Mouse (Mus musculus) MEL (cell line): ENCODE data around the gene Kif28. TPM values are rescaled to one million over a fixed set of nuclear protein-coding genes. Genes with fewer than 3 reads are reported as not detected.
A peak's percentile ranks its signal among the peaks of the same experiment; 100 is the strongest.

Source experiments
- DNase-seq: peaks from one replicate; pipeline ENCODE4 v3.0.0; 2011; ENCODE audit warnings: low read depth, low spot score
- H3K27ac ChIP-seq: 2 replicates; pipeline ENCODE4 v1.5.1; 2012; ENCODE audit warnings: low read depth, mild to moderate bottlenecking, control low read depth, low read length, moderate library complexity; ENCODE audit not compliant: control insufficient read depth
- H3K27me3 ChIP-seq, 2 experiments: fragments of 150-350 bp in 1 of 2; sonication (generic) in 1 of 2; 2 replicates each; pipeline ENCODE4 v1.6.1; 2012; ENCODE audit warnings: low read length in 2 of 2, mild to moderate bottlenecking in 2 of 2, improper control_type of control experiment in 1 of 2, moderate library complexity in 1 of 2; ENCODE audit not compliant: insufficient read depth in 2 of 2, control insufficient read depth in 1 of 2
- H3K36me3 ChIP-seq, 2 experiments: 2 replicates each; pipeline ENCODE4 v1.6.1; 2012 to 2014; ENCODE audit warnings: low read length in 2 of 2, improper control_type of control experiment in 1 of 2, inconsistent platforms in 1 of 2, mild to moderate bottlenecking in 1 of 2; ENCODE audit not compliant: insufficient read depth in 2 of 2, control insufficient read depth in 1 of 2
- H3K4me1 ChIP-seq, 2 experiments: fragments of 150-350 bp in 1 of 2; sonication (generic) in 1 of 2; 2 replicates each; pipeline ENCODE4 v1.6.1; 2012; ENCODE audit warnings: low read length in 2 of 2, improper control_type of control experiment in 1 of 2, mild to moderate bottlenecking in 1 of 2; ENCODE audit not compliant: insufficient read depth in 2 of 2, control insufficient read depth in 1 of 2
- H3K4me3 ChIP-seq, 2 experiments: fragments of 150-350 bp in 1 of 2; sonication (generic) in 1 of 2; 2 replicates each; pipeline ENCODE4 v1.5.1; 2012; ENCODE audit warnings: low read depth in 2 of 2, low read length in 2 of 2, mild to moderate bottlenecking in 2 of 2, moderate library complexity in 2 of 2, control low read depth in 1 of 2, improper control_type of control experiment in 1 of 2; ENCODE audit not compliant: control insufficient read depth in 1 of 2, insufficient read depth in 1 of 2
- H3K79me2 ChIP-seq: 2 replicates; pipeline ENCODE4 v1.6.1; 2012; ENCODE audit warnings: mild to moderate bottlenecking, low read length, moderate library complexity; ENCODE audit not compliant: control insufficient read depth, poor library complexity, insufficient read depth
- H3K9ac ChIP-seq: 2 replicates; pipeline ENCODE4 v1.6.1; 2012; ENCODE audit warnings: low read depth, mild to moderate bottlenecking, control low read depth, low read length, moderate library complexity; ENCODE audit not compliant: control insufficient read depth, poor library complexity, severe bottlenecking
- H3K9me3 ChIP-seq: fragments of 150-350 bp; sonication (generic); replicated peaks from 2 replicates; pipeline ENCODE4 v1.6.1; 2012; ENCODE audit warnings: mild to moderate bottlenecking, low read length, improper control_type of control experiment, moderate library complexity; ENCODE audit not compliant: insufficient read depth
- BHLHE40 ChIP-seq: IDR thresholded peaks from 2 replicates; pipeline ENCODE4 v1.6.1; 2012; ENCODE audit warnings: low read depth, mild to moderate bottlenecking, inconsistent platforms, low read length, improper control_type of control experiment, borderline replicate concordance
- CHD1 ChIP-seq: IDR thresholded peaks from 2 replicates; pipeline ENCODE4 v1.6.1; 2012; ENCODE audit warnings: low read depth, mild to moderate bottlenecking, inconsistent platforms, low read length, improper control_type of control experiment
- CTCF ChIP-seq, 3 experiments: IDR thresholded peaks in 2 of 3; conservative IDR thresholded peaks in 1 of 3; 2 replicates each; pipeline ENCODE4 v1.5.1; 2011 to 2012; ENCODE audit warnings: low read length in 3 of 3, low read depth in 2 of 3, mild to moderate bottlenecking in 2 of 3, improper control_type of control experiment in 1 of 3, inconsistent platforms in 1 of 3, mixed read lengths in 1 of 3, moderate library complexity in 1 of 3; ENCODE audit not compliant: control insufficient read depth in 1 of 3, insufficient read depth in 1 of 3, poor library complexity in 1 of 3, severe bottlenecking in 1 of 3
- E2F4 ChIP-seq: IDR thresholded peaks from 2 replicates; pipeline ENCODE4 v1.6.1; 2011; ENCODE audit warnings: low read depth, low read length, improper control_type of control experiment, borderline replicate concordance
- ELF1 ChIP-seq: IDR thresholded peaks from 2 replicates; pipeline ENCODE4 v1.6.1; 2014; ENCODE audit warnings: low read depth, mild to moderate bottlenecking, inconsistent platforms, low read length, improper control_type of control experiment, moderate library complexity
- ETS1 ChIP-seq: IDR thresholded peaks from 2 replicates; pipeline ENCODE4 v1.6.1; 2012; ENCODE audit warnings: low read depth, mild to moderate bottlenecking, inconsistent platforms, low read length, improper control_type of control experiment, moderate library complexity
- JUND ChIP-seq: IDR thresholded peaks from 2 replicates; pipeline ENCODE4 v1.6.1; 2011; ENCODE audit warnings: low read depth, mild to moderate bottlenecking, improper control_type of control experiment, low read length
- KAT2A ChIP-seq: conservative IDR thresholded peaks from 2 replicates; pipeline ENCODE4 v1.6.1; 2012; ENCODE audit warnings: low read depth, low read length, improper control_type of control experiment, inconsistent platforms
- MEF2A ChIP-seq: IDR thresholded peaks from 2 replicates; pipeline ENCODE4 v1.6.1; 2014; ENCODE audit warnings: low read depth, mild to moderate bottlenecking, inconsistent platforms, low read length, improper control_type of control experiment; ENCODE audit not compliant: poor library complexity, insufficient replicate concordance, severe bottlenecking; ENCODE audit errors: extremely low read depth
- POLR2AphosphoS5 ChIP-seq: IDR thresholded peaks from 2 replicates; pipeline ENCODE4 v1.6.1; 2012; ENCODE audit warnings: low read depth, borderline replicate concordance, mild to moderate bottlenecking, inconsistent platforms, low read length, moderate library complexity, mixed read lengths
- RAD21 ChIP-seq: IDR thresholded peaks from 2 replicates; pipeline ENCODE4 v1.6.1; 2011; ENCODE audit warnings: mild to moderate bottlenecking, low read depth, low read length, improper control_type of control experiment
- ZC3H11A ChIP-seq: IDR thresholded peaks from 2 replicates; pipeline ENCODE4 v1.6.1; 2012; ENCODE audit warnings: low read depth, mild to moderate bottlenecking, inconsistent platforms, low read length, improper control_type of control experiment
- ZNF384 ChIP-seq: IDR thresholded peaks from 2 replicates; pipeline ENCODE4 v1.6.1; 2012; ENCODE audit warnings: low read depth, mild to moderate bottlenecking, inconsistent platforms, low read length, improper control_type of control experiment
- polyA plus RNA-seq, 2 experiments: library from polyadenylated mRNA; stranded (reverse) in 1 of 2; unstranded in 1 of 2; fragments of >175 nt in 1 of 2; fragments of >200 nt in 1 of 2; gene quantifications; 2 replicates each; pipeline versions ENCODE4 v1.2.1 to v1.2.4; 2012; ENCODE audit warnings: low replicate concordance in 2 of 2, low read depth in 1 of 2; ENCODE audit not compliant: insufficient read length in 2 of 2, insufficient read depth in 1 of 2, missing spikeins in 1 of 2
- total RNA-seq: library from RNA; depleted of rRNA; stranded (reverse); fragments of 300-350 nt; gene quantifications from 2 replicates; pipeline ENCODE4 v1.2.3, GENCODE M21; 2012

The Kif28 gene
- total and polyA plus RNA-seq, 3 experiments, result 0.13 to 0.27 TPM; not detected in 1

- Histone ChIP-seq H3K27ac (no peak overlapping the region), H3K36me3 (peaks cover 0 to 4% of the 10 kb centered on the region in 2 experiments; a peak in 2 of 4 replicates), H3K9me3 (no peaks in the 10 kb centered on the region), H3K4me3 (peak overlapping the region; percentile 74 to 91), H3K9ac (peak overlapping the region; percentile 73), H3K4me1 (peaks cover 0 to 6% of the 10 kb centered on the region in 2 experiments; a peak in 3 of 4 replicates), H3K79me2 (peaks cover 5% of the 10 kb centered on the region; the same call in 1 of the 2 replicates), H3K27me3 (no peaks in the 10 kb centered on the region)
- no peak for DNase-seq
- no peak for TF ChIP-seq ZC3H11A
- no peak for TF ChIP-seq POLR2AphosphoS5
- TF ChIP-seq, all 39 proteins: peak for 0
Observed at GRCm38 (mm10) chr1:179667450-179667849, 77.6 kb downstream of the Kif28 start.

DNA sequence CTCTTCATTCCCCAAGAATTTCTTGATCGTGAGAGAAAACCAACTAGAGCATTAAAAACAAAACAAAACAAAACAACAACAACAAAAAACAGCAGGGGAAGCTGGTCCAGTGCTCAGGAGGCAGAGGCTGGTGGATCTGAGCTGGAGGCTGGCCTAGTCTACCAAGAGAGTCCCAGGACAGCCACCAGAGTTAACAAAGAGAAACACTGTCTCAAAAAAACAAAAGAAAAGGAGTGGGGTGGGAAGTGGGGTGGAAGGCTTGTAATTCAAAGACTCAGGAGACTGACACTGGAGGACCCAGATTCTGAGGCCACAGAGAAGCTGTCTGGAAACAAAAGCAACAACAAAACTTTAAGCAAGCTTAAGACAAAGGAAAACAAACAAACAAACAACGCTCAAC, 78.1 kb downstream of the Kif28 start:
- Histone ChIP-seq H3K27me3 (no peaks in the 10 kb centered on the region), H3K36me3 (peaks cover 0 to 4% of the 10 kb centered on the region in 2 experiments; a peak in 2 of 4 replicates), H3K4me3 (no peak overlapping the region), H3K4me1 (peaks cover 0 to 6% of the 10 kb centered on the region in 2 experiments; a peak in 3 of 4 replicates), H3K27ac (no peak overlapping the region), H3K9me3 (no peaks in the 10 kb centered on the region), H3K79me2 (peaks cover 5% of the 10 kb centered on the region; the same call in 1 of the 2 replicates), H3K9ac (no peak overlapping the region)
- DNase-seq, result no peak
- no peak for TF ChIP-seq CTCF (IDR thresholded peaks at IDR 0.05 in 2 of 3, conservative IDR thresholded peaks at IDR 0.05 in 1 of 3; ENCODE audit: control insufficient read depth in 1 of 3, insufficient read depth in 1 of 3, low read depth in 2 of 3, low read length in 3 of 3, poor library complexity in 1 of 3, severe bottlenecking in 1 of 3)

GRCm38 (mm10) chr1:179664309-179664930, 80.7 kb downstream of the Kif28 start:
- Histone ChIP-seq H3K79me2 (peaks cover 3% of the 10 kb centered on the region; the same call in 1 of the 2 replicates), H3K27ac (no peak overlapping the region), H3K36me3 (peaks cover 0 to 2% of the 10 kb centered on the region in 2 experiments; a peak in 2 of 4 replicates), H3K9me3 (no peaks in the 10 kb centered on the region), H3K9ac (no peak overlapping the region), H3K27me3 (no peaks in the 10 kb centered on the region), H3K4me1 (peaks cover 0 to 5% of the 10 kb centered on the region in 2 experiments; a peak in 3 of 4 replicates), H3K4me3 (no peak overlapping the region)
- no peak for TF ChIP-seq RAD21
- TF ChIP-seq ETS1, result no peak
- no peak for TF ChIP-seq CHD1
- TF ChIP-seq ZNF384, result no peak
- TF ChIP-seq KAT2A, result no peak
- TF ChIP-seq ELF1, result no peak
- TF ChIP-seq ZC3H11A, result no peak
- no peak for TF ChIP-seq E2F4
- TF ChIP-seq BHLHE40, result no peak
- TF ChIP-seq CTCF (IDR thresholded peaks at IDR 0.05 in 2 of 3, conservative IDR thresholded peaks at IDR 0.05 in 1 of 3; ENCODE audit: control insufficient read depth in 1 of 3, insufficient read depth in 1 of 3, low read depth in 2 of 3, low read length in 3 of 3, poor library complexity in 1 of 3, severe bottlenecking in 1 of 3), result no peak
- TF ChIP-seq POLR2AphosphoS5, result no peak
- TF ChIP-seq JUND, result no peak
- TF ChIP-seq MEF2A, result no peak
- DNase-seq, result no peak
